Mouse (Mus musculus) heart, embryonic 15.5 days (tissue): ENCODE data around the gene Cox4i1. TPM values are rescaled to one million over a fixed set of nuclear protein-coding genes. Genes with fewer than 3 reads are reported as not detected.

Experiments used
- ATAC-seq: fragments of 200-750 bp; cut with Nextera tagmentation; replicated peaks from 2 replicates; pipeline ENCODE4 v1.8.0; 2017; ENCODE audit warnings: low read depth, moderate TSS enrichment; ENCODE audit not compliant: insufficient number of reproducible peaks, insufficient read depth, low FRiP score
- H3K27ac ChIP-seq: fragments of 300-500 bp; sonication (generic); 2 replicates; pipeline ENCODE4 v1.5.1; 2015; ENCODE audit warnings: mild to moderate bottlenecking, inconsistent platforms
- H3K27me3 ChIP-seq: fragments of 300-500 bp; sonication (generic); 2 replicates; pipeline ENCODE4 v1.6.1; 2015; ENCODE audit warnings: inconsistent platforms
- H3K36me3 ChIP-seq: fragments of 300-500 bp; sonication (generic); 2 replicates; pipeline ENCODE4 v1.6.1; 2015; ENCODE audit warnings: mild to moderate bottlenecking, inconsistent platforms
- H3K4me1 ChIP-seq: fragments of 300-500 bp; sonication (generic); replicated peaks from 2 replicates; pipeline ENCODE4 v1.6.1; 2015; ENCODE audit warnings: inconsistent platforms
- H3K4me2 ChIP-seq: fragments of 300-500 bp; sonication (generic); 2 replicates; pipeline ENCODE4 v1.6.1; 2015; ENCODE audit warnings: inconsistent platforms, mild to moderate bottlenecking, moderate library complexity
- H3K4me3 ChIP-seq: fragments of 300-500 bp; sonication (generic); 2 replicates; pipeline ENCODE4 v1.5.1; 2015; ENCODE audit warnings: mild to moderate bottlenecking, inconsistent platforms
- H3K9ac ChIP-seq: fragments of 300-500 bp; sonication (generic); 2 replicates; pipeline ENCODE4 v1.6.1; 2015; ENCODE audit warnings: mild to moderate bottlenecking, inconsistent platforms
- H3K9me3 ChIP-seq: fragments of 300-500 bp; sonication (generic); replicated peaks from 2 replicates; pipeline ENCODE4 v1.6.1; 2016; ENCODE audit warnings: inconsistent platforms
- WGBS: fragments of 180-500 bp; shearing (Covaris S2); methylation state at CpG from one replicate; pipeline ENCODE4 v1.1.7; 2015; ENCODE audit warnings: mixed read lengths; 5-methylcytosine and 5-hydroxymethylcytosine counted together
- polyA plus RNA-seq: library from polyadenylated mRNA; unstranded; fragments of >200 nt; fragmentation: Nextera tagmentation; extraction: Ambion mirVana; gene quantifications from 2 replicates; pipeline ENCODE4 v1.2.1, GENCODE M21; 2015

Cox4i1 gene
- polyA plus RNA-seq, 1 experiment from 2014 or later: 2,366 TPM

- Histone ChIP-seq H3K4me2 (no peak overlapping the region), H3K27ac (no peak overlapping the region), H3K4me1 (no peaks in the 10 kb centered on the region), H3K9ac (no peak overlapping the region), H3K9me3 (no peaks in the 10 kb centered on the region), H3K27me3 (0 out of 2 replicates have a peak, but pooled peaks cover 6% of the 10 kb centered on the region), H3K4me3 (no peak overlapping the region), H3K36me3 (no peaks in the 10 kb centered on the region)
- no peak for ATAC-seq
- 69% methylated on average over 10 of the region's 10 CpGs for WGBS
Measured at GRCm38 (mm10) chr8:120709176-120709575, 41.2 kb downstream of the Cox4i1 start.

GRCm38 (mm10) chr8:120715200-120715599, 47.2 kb downstream of the Cox4i1 start:
- H3K9ac ChIP-seq: no peak overlapping the region
- H3K4me3 ChIP-seq: no peak overlapping the region
- H3K4me1 ChIP-seq: 0 out of 2 replicates have a peak, but pooled peaks cover 3% of the 10 kb centered on the region
- no peaks in the 10 kb centered on the region for H3K36me3 ChIP-seq
- no peaks in the 10 kb centered on the region for H3K9me3 ChIP-seq
- peaks cover 6% of the 10 kb centered on the region; the same call in 1 of the 2 replicates for H3K27me3 ChIP-seq
- ATAC-seq: no peak
- no peak overlapping the region for H3K27ac ChIP-seq
- WGBS: 63% methylated on average over 6 of the region's 6 CpGs
- H3K4me2 ChIP-seq: no peak overlapping the region

- H3K4me2 ChIP-seq: no peak overlapping the region
- no peak overlapping the region for H3K27ac ChIP-seq
- peaks cover 6% of the 10 kb centered on the region; the same call in 1 of the 2 replicates for H3K27me3 ChIP-seq
- no peaks in the 10 kb centered on the region for H3K36me3 ChIP-seq
- H3K9ac ChIP-seq: no peak overlapping the region
- H3K9me3 ChIP-seq: no peaks in the 10 kb centered on the region
- H3K4me3 ChIP-seq: no peak overlapping the region
- ATAC-seq: no peak
- 0 out of 2 replicates have a peak, but pooled peaks cover 3% of the 10 kb centered on the region for H3K4me1 ChIP-seq
- WGBS: 73% methylated on average over 15 of the region's 15 CpGs
Measured at GRCm38 (mm10) chr8:120715996-120716680, 48.1 kb downstream of the Cox4i1 start.

- Histone ChIP-seq H3K27ac (no peak overlapping the region), H3K27me3 (peaks cover 6% of the 10 kb centered on the region; the same call in 1 of the 2 replicates), H3K36me3 (no peaks in the 10 kb centered on the region), H3K4me1 (0 out of 2 replicates have a peak, but pooled peaks cover 3% of the 10 kb centered on the region), H3K9me3 (no peaks in the 10 kb centered on the region), H3K9ac (no peak overlapping the region), H3K4me2 (no peak overlapping the region), H3K4me3 (no peak overlapping the region)
- WGBS: 63% methylated on average over 19 of the region's 19 CpGs
- ATAC-seq: no peak
Measured at GRCm38 (mm10) chr8:120719586-120720236, 51.7 kb downstream of the Cox4i1 start.

GRCm38 (mm10) chr8:120723025-120723424, 55.0 kb downstream of the Cox4i1 start:
- no peaks in the 10 kb centered on the region for H3K36me3 ChIP-seq
- 0 out of 2 replicates have a peak, but pooled peaks cover 3% of the 10 kb centered on the region for H3K4me1 ChIP-seq
- 0 out of 2 replicates have a peak, but pooled peaks cover 3% of the 10 kb centered on the region for H3K27me3 ChIP-seq
- ATAC-seq: no peak
- no peak overlapping the region for H3K4me2 ChIP-seq
- H3K27ac ChIP-seq: no peak overlapping the region
- WGBS: 62% methylated on average over 6 of the region's 6 CpGs
- no peak overlapping the region for H3K4me3 ChIP-seq
- H3K9ac ChIP-seq: no peak overlapping the region
- H3K9me3 ChIP-seq: no peaks in the 10 kb centered on the region

Other genes starting within 250 kb of the Cox4i1 start
- 43.9 and 56.2 TPM in 2 replicates for gene Gins2, start 78.9 kb upstream of the Cox4i1 start, polyA plus RNA-seq
- gene 1190005I06Rik, start 20.6 kb upstream of the Cox4i1 start, polyA plus RNA-seq: 3.0 and 4.4 TPM in 2 replicates
- gene Gm27021, start 143 bp upstream of the Cox4i1 start, polyA plus RNA-seq: 2.1 and 2.5 TPM in 2 replicates
- gene Emc8, start 351 bp downstream of the Cox4i1 start, polyA plus RNA-seq: 144 and 163 TPM in 2 replicates
- 12.6 and 18.9 TPM in 2 replicates for gene Irf8, start 68.1 kb downstream of the Cox4i1 start, polyA plus RNA-seq